Mouse (Mus musculus): Measurements from ENCODE around the gene Tex26. TPM values are rescaled to one million over a fixed set of nuclear protein-coding genes. Genes with fewer than 3 reads are reported as not detected.

Tex26 gene
- polyA plus RNA-seq (2016; fragmentation: Nextera tagmentation; extraction: Ambion mirVana) = 0.15 and 0.30 TPM in 2 replicates

DNA sequence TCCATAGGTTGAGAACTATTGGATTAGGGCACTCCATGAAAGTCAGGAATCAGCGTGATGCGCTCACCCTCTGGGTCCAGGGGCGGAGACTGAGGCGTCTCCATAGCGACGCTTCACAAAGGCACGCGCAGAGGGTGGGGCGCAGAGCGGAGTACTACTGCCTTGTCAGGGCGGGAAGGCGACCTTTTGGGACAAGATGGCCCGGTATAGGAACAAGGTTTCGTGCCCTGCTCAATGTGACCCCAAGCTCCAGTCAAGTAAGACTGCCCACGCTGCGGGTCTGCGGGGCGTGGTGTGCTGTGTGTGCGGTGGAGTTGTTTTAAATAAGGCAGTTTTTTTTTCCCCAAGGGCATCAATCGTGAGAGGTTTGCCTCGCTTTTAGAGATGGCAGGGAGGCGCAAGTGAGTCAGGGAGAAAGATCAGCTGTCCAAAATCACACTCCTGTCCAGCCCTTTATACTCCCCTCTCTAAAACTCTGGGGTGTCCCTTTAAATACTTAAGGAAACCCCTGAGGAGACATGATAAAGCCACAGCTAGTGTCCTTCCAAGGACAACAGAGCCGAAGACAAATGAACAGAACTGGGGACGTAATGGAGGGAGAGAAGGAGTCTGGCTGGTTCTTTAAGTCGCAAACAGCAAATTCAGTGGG is at the start of gene Tex26:
Tex26 (plus strand) TSS at position 130 of the 649 bp plus-strand sequence.
- no peaks in the 10 kb centered on the region for H3K27me3 ChIP-seq (ENCODE audit: low read depth, poor library complexity, severe bottlenecking)
- peak within 1 kb of the TSS; percentile 83 for H3K27ac ChIP-seq
- peak within 1 kb of the TSS; percentile 59 for H3K4me3 ChIP-seq
- WGBS = under 1% methylated on average over 25 of the region's 25 CpGs
- peaks cover 47% of the 10 kb centered on the region for H3K4me1 ChIP-seq
- no peaks in the 10 kb centered on the region for H3K36me3 ChIP-seq
- no peaks in the 10 kb centered on the region for H3K9me3 ChIP-seq (replicated peaks)
- peak; percentile 84 for DNase-seq (ENCODE audit: low spot score)

DNA sequence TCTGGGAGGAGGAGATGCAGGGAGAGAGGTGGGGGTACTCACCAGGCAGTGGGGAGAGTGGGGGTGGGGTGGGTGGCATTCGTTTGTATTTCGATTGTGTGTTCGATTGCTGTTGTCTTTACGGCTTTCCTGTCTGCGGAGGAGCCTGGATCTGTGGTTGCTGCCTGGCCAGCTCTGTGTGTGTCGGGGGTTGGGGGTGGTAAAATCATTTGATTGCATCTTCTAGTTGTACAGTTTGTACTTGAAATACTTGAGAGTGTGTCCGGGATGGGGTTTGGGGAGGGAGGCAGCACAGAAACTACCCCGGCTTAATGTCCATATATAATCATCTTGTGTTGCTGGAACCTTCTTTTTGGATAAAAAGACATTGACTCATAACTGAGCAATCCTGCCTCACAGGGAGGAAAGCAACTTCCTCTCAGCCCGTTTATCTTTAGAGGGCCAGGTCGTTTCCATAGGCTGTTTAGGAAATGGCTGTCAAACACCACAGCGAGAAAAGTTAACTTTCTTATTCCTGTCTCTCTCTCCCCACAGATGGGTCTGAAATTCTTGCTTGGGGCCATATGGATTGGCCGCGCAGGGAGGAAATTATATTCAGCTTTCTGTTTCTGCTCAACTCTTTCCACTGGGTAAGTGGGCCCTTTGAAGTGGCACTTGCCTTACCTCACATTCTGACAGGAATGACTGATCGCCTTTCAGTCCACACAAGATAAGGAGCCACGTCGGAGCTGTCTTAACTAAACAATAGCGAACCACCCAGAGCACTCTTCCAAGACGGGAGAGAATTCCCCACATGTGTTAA is 47.7 kb upstream of the Tex26 start:
- no peak for DNase-seq (ENCODE audit: low spot score)
- Histone ChIP-seq H3K27me3 (ENCODE audit: low read depth, poor library complexity, severe bottlenecking) (no peaks in the 10 kb centered on the region), H3K27ac (peak overlapping the region; percentile 34; the same call in 1 of the 2 replicates), H3K36me3 (no peaks in the 10 kb centered on the region), H3K4me3 (no peak overlapping the region), H3K9me3 (replicated peaks) (no peaks in the 10 kb centered on the region), H3K4me1 (peaks cover 15% of the 10 kb centered on the region)
- 28% methylated on average over 18 of the region's 18 CpGs for WGBS

DNA sequence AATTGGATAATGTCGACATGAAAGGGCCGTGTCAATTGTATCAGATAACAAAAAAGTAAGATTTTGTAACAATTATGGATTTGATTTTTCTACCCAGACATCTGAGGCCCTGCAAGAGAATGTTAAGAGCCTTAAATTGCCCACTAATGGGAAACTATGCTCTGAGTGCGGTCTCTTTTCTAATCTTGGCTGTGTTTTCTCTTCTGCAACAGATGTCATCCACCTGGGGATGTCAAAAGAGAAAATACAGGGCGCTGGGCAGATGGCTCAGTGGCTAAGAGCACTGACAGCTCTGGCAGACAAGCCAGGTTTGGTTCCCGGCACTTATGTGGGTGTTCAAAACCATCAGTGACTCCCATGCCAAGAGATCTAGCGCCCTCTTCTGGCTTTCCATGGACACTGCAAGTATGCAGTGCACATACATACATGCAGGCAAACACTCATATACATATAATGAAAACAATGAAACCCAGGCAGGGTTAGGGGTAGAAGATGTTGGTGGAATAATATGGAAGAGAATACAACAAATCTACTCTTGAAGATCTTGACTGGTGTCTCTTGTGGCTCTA is 47.0 kb upstream of the Tex26 start:
- no peak for DNase-seq (ENCODE audit: low spot score)
- Histone ChIP-seq H3K9me3 (replicated peaks) (no peaks in the 10 kb centered on the region), H3K4me1 (peaks cover 15% of the 10 kb centered on the region), H3K36me3 (no peaks in the 10 kb centered on the region), H3K27me3 (ENCODE audit: low read depth, poor library complexity, severe bottlenecking) (no peaks in the 10 kb centered on the region), H3K4me3 (no peak overlapping the region), H3K27ac (no peak overlapping the region)
- 56% methylated on average over 6 of the region's 6 CpGs for WGBS

DNA sequence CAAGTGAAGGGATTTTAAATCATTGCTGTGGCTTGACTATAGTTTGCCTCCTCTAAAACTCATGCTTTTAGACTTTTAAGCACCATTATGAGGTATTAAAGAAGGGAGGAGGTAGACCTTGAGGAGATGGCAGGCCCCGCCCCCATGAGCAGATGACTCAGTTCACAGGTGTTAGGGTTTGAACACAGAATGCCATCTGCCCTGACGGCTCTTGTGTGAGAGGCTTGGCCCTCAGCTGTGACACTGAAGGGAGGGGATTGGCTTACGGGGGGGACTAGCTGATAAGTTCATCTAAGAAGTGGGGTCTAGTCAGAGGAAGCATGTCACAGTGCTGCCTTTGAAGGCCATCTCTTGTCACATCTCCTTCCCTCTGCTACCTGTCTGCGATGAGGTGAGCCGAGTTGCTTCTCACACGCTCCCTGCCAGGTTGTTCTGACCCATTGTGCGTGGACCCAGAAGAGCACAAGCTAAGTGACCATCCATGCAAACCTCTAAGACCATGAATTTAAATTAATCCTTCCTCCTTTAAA is 37.9 kb upstream of the Tex26 start:
- Histone ChIP-seq H3K27me3 (ENCODE audit: low read depth, poor library complexity, severe bottlenecking) (no peaks in the 10 kb centered on the region), H3K9me3 (replicated peaks) (0 out of 2 replicates have a peak, but pooled peaks cover 2% of the 10 kb centered on the region), H3K4me1 (peaks cover 10% of the 10 kb centered on the region), H3K27ac (no peak overlapping the region), H3K36me3 (no peaks in the 10 kb centered on the region), H3K4me3 (no peak overlapping the region)
- WGBS = 92% methylated on average over 7 of the region's 7 CpGs
- DNase-seq (ENCODE audit: low spot score) = no peak

DNA sequence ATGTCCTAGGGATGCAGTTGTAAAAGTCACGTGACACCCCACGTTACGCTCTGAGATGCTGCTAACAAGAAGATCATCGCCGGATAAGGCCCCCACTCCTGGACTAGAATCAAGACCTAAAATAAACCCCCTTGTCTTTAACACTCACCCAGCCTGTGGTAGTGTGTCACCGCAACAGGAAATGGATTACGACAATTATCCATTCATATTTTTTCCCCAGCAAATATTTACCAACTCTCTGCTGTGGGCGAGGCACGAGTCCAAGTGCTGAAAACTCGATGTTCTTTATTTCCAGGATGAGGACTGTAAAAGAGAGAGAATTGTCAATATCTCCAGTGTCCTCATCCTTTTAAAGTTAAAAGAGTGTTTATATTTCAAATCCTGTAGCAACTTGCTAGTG is 37.4 kb upstream of the Tex26 start:
- Histone ChIP-seq H3K4me1 (peaks cover 11% of the 10 kb centered on the region), H3K27me3 (ENCODE audit: low read depth, poor library complexity, severe bottlenecking) (no peaks in the 10 kb centered on the region), H3K36me3 (no peaks in the 10 kb centered on the region), H3K9me3 (replicated peaks) (0 out of 2 replicates have a peak, but pooled peaks cover 2% of the 10 kb centered on the region), H3K4me3 (no peak overlapping the region), H3K27ac (no peak overlapping the region)
- 95% methylated on average over 10 of the region's 10 CpGs for WGBS
- no peak for DNase-seq (ENCODE audit: low spot score)

DNA sequence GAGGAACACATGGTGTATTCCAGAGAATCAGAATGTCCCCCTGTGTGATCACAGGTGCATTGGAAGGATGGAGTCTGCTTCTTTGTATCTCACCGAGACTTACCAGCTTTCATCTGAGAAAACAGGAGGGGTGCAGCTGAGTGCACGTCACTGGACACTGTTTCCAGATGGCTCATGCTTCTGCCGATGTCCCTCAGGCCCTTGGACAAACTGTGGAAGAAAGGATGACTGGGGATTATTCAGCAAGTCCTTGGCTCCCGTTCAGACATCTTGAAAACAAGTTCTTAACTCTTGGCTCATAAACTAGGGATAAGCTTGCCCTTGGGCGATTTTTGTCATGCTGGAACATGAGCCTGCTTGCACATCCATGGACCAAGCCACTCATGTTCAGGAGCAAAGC is 36.1 kb upstream of the Tex26 start:
- H3K36me3 ChIP-seq = no peaks in the 10 kb centered on the region
- H3K4me1 ChIP-seq = peaks cover 11% of the 10 kb centered on the region
- no peak overlapping the region for H3K4me3 ChIP-seq
- no peak for DNase-seq (ENCODE audit: low spot score)
- H3K27me3 ChIP-seq (ENCODE audit: low read depth, poor library complexity, severe bottlenecking) = no peaks in the 10 kb centered on the region
- H3K27ac ChIP-seq = no peak overlapping the region
- H3K9me3 ChIP-seq (replicated peaks) = 0 out of 2 replicates have a peak, but pooled peaks cover 2% of the 10 kb centered on the region
- WGBS = 82% methylated on average over 5 of the region's 5 CpGs

DNA sequence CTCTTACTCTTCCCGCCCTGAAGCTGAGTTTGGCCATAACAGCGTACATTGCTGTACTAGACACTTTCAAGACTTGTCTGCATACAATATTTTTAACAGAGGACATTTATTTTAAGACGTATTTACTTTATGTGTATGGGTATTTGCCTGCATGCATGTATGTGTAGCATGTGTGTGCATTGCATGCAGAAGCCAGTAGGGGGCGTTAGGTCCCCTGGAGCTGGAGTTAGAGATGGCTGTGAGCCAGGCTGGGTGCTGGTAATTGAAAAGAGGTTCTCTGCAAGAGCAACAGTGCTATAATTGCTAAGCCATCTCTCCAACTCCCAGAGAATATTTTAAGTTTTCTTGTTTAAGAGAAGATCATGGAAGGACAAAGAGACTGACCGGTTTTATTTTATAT is 34.8 kb upstream of the Tex26 start:
- DNase-seq (ENCODE audit: low spot score) = no peak
- 84% methylated on average over 5 of the region's 5 CpGs for WGBS
- Histone ChIP-seq H3K4me3 (no peak overlapping the region), H3K4me1 (peaks cover 11% of the 10 kb centered on the region), H3K9me3 (replicated peaks) (0 out of 2 replicates have a peak, but pooled peaks cover 2% of the 10 kb centered on the region), H3K27ac (no peak overlapping the region), H3K27me3 (ENCODE audit: low read depth, poor library complexity, severe bottlenecking) (0 out of 2 replicates have a peak, but pooled peaks cover under 1% of the 10 kb centered on the region), H3K36me3 (no peaks in the 10 kb centered on the region)

DNA sequence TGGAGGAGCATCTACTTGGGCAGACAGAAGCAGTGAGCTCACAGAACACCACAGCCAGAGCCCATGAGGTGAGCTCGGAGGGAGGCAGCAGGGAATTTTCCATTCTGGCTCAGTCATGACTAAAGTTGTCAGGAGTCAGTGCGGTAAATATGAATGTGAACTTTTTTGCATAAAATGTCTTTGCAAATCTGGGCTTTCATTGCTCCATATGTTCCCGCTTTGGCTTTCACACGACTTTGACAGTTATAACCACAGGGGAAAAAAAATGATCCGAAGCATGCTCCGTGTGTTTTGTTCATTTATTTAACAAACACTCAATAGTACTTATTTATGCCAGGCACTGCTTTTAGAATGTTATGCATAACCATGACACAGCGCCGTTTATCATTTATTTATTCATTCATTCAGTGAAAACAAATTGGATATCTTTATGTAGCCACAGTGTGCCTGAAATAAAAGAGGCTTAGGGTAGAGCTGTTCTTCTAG is 32.6 kb upstream of the Tex26 start:
- no peak overlapping the region for H3K4me3 ChIP-seq
- H3K27me3 ChIP-seq (ENCODE audit: low read depth, poor library complexity, severe bottlenecking) = peaks cover 22% of the 10 kb centered on the region
- H3K4me1 ChIP-seq = peaks cover 21% of the 10 kb centered on the region
- 95% methylated on average over 8 of the region's 8 CpGs for WGBS
- no peaks in the 10 kb centered on the region for H3K36me3 ChIP-seq
- 0 out of 2 replicates have a peak, but pooled peaks cover 2% of the 10 kb centered on the region for H3K9me3 ChIP-seq (replicated peaks)
- no peak for DNase-seq (ENCODE audit: low spot score)
- H3K27ac ChIP-seq = peak overlapping the region; percentile 46; the same call in 1 of the 2 replicates

DNA sequence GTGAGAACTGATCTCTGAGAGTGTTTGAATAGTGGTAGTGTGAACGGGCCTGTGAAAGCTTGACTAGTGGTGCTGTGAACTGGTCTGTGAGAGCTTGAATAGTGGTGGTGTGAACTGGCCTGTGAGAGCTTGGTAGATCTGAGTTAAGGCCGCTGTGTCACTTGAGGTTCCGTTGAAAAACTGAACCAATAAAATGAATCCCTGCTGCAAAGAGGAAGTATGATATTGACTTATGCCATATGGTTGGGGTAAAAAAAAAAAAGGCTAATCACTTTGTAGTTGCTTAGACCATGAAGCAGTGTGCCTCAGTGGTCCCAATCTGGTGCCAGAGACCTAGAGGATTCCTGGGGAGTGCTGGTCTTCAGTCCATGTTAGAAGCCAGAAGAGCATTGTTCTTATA is 30.0 kb upstream of the Tex26 start:
- no peak overlapping the region for H3K27ac ChIP-seq
- H3K27me3 ChIP-seq (ENCODE audit: low read depth, poor library complexity, severe bottlenecking) = peaks cover 45% of the 10 kb centered on the region
- no peaks in the 10 kb centered on the region for H3K36me3 ChIP-seq
- DNase-seq (ENCODE audit: low spot score) = no peak
- 89% methylated on average over 3 of the region's 3 CpGs for WGBS
- no peak overlapping the region for H3K4me3 ChIP-seq
- peaks cover 25% of the 10 kb centered on the region for H3K4me1 ChIP-seq
- 0 out of 2 replicates have a peak, but pooled peaks cover 2% of the 10 kb centered on the region for H3K9me3 ChIP-seq (replicated peaks)

DNA sequence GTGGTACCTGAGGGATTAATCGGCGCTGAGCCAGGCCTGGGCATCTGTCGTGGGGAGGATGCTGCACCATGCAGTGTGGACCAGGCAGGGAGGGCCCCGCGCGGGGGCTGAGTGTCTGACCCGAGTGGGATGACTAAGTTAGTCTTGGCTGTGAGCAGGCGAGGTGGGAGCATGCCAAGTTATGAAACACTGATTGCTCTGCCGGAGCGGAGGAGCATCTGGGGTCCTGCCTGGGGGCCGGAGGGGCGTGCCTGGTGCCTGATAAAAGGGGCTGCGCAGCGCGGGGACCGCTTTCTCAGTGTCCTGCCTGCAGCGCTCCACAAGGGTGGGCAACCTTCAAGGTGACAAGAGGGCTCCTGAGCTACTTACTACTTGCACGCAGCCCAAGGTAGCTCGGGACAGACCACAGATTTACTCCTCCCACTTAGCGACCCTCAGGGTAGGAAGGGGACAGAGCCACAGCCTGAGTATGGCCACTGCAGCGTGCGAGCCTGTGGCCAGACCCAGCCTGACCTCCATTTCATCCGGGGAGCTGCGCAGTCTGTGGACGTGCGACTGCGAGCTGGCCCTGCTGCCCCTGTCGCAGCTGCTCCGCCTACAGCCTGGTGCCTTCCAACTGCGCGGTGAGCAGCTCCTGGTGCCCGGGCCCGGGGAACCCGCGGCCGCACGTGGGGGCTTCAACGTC is 27.8 kb upstream of the Tex26 start, which contains the start of gene Medag:
Medag (plus strand) TSS at position 241 of the 685 bp plus-strand sequence.
- peak within 1 kb of the TSS; percentile 51 for H3K4me3 ChIP-seq
- H3K9me3 ChIP-seq (replicated peaks) = no peaks in the 10 kb centered on the region
- peaks cover 14% of the 10 kb centered on the region for H3K4me1 ChIP-seq
- WGBS = 4% methylated on average over 38 of the region's 38 CpGs
- H3K27ac ChIP-seq = peak within 1 kb of the TSS; percentile 69
- H3K27me3 ChIP-seq (ENCODE audit: low read depth, poor library complexity, severe bottlenecking) = peaks cover 45% of the 10 kb centered on the region
- H3K36me3 ChIP-seq = no peaks in the 10 kb centered on the region
- DNase-seq (ENCODE audit: low spot score) = peak; percentile 59

DNA sequence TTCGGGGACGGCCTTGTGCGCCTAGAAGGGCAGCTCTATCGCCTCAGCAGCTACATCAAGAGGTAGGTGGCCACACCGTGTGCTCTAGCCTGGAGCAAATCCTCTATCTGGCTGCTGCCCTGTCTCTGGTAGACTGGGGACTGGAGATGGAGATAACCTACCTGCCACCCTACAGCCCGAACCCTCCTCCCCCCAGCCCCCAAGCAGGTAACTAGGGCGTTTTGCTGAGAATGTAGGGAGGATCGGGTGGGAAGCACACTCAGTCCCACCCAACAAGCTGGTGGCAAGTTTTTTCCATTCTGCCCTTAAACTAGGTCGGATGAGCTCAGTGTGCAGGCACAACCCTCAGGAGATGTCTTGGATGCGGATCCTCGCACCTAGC is 27.3 kb upstream of the Tex26 start:
- Histone ChIP-seq H3K4me1 (peaks cover 14% of the 10 kb centered on the region), H3K27ac (peak overlapping the region; percentile 69), H3K27me3 (ENCODE audit: low read depth, poor library complexity, severe bottlenecking) (peaks cover 45% of the 10 kb centered on the region), H3K36me3 (no peaks in the 10 kb centered on the region), H3K4me3 (peak overlapping the region; percentile 51), H3K9me3 (replicated peaks) (no peaks in the 10 kb centered on the region)
- no peak for DNase-seq (ENCODE audit: low spot score)
- 37% methylated on average over 11 of the region's 11 CpGs for WGBS

DNA sequence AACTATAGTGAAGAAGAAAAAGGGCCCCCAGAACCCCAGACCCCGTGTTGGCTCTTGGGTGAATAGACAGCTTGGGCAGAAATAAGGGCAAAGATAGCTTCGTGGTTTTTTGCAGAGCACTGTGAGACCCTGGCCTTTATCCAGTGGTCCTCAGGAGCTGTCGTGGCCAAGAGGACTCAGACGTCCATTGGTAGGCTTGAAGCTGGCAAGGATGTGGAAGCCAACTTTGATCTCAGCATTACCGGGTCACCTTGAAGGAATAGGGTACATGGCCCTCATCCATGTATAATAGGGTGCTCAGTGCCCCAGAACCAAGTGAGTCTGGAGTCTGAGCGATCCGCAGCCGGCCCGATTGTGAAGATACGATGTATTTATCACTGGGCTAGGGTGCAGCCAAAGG is 26.8 kb upstream of the Tex26 start:
- no peak overlapping the region for H3K4me3 ChIP-seq
- 89% methylated on average over 10 of the region's 10 CpGs for WGBS
- H3K4me1 ChIP-seq = peaks cover 14% of the 10 kb centered on the region
- H3K27ac ChIP-seq = no peak overlapping the region
- H3K27me3 ChIP-seq (ENCODE audit: low read depth, poor library complexity, severe bottlenecking) = peaks cover 45% of the 10 kb centered on the region
- no peak for DNase-seq (ENCODE audit: low spot score)
- H3K9me3 ChIP-seq (replicated peaks) = no peaks in the 10 kb centered on the region
- H3K36me3 ChIP-seq = no peaks in the 10 kb centered on the region
